Mouse (Mus musculus): ENCODE results near the gene Actl7b.
A peak's percentile ranks its signal among the peaks of the same experiment; 100 is the strongest.

The Actl7b gene

GRCm38 (mm10) chr4:56741041-56741493 lies at the start of gene Actl7b:
Gene Actl7b (minus strand): TSS chr4:56741443.
- no peak for DNase-seq

GRCm38 (mm10) chr4:56771065-56771464 lies 29.8 kb upstream of the Actl7b start:
- no peak for DNase-seq

GRCm38 (mm10) chr4:56768913-56769312 lies 27.7 kb upstream of the Actl7b start:
- DNase-seq: no peak

- DNase-seq: no peak
These were observed 26.6 kb upstream of the Actl7b start for GRCm38 (mm10) chr4:56767861-56768284.

GRCm38 (mm10) chr4:56757693-56758092 lies 16.4 kb upstream of the Actl7b start:
- no peak for DNase-seq

- no peak for DNase-seq
These were observed 15.8 kb upstream of the Actl7b start for GRCm38 (mm10) chr4:56756966-56757600.

- DNase-seq: no peak
These were observed 14.8 kb upstream of the Actl7b start for GRCm38 (mm10) chr4:56756021-56756420.

- DNase-seq: no peak
These were observed 6.2 kb upstream of the Actl7b start for GRCm38 (mm10) chr4:56747456-56747855.

- no peak for DNase-seq
These were observed 5.1 kb upstream of the Actl7b start for GRCm38 (mm10) chr4:56746345-56746744.

- DNase-seq: no peak
These were observed 2.3 kb upstream of the Actl7b start, which contains the start of gene Actl7a for GRCm38 (mm10) chr4:56743363-56744195. Gene Actl7a (plus strand): TSS chr4:56743413.

GRCm38 (mm10) chr4:56742698-56743097 lies 1.5 kb upstream of the Actl7b start:
- DNase-seq: no peak

GRCm38 (mm10) chr4:56740611-56741010 lies 632 bp downstream of the Actl7b start:
- DNase-seq: no peak

- DNase-seq: no peak
These were observed 1.2 kb downstream of the Actl7b start, which contains the start of gene Gm26657 for GRCm38 (mm10) chr4:56740020-56740485. Gene Gm26657 (plus strand): TSS chr4:56740070.

- DNase-seq: peak in 1 of 2 experiments; percentile 45
These were observed 15.4 kb downstream of the Actl7b start for GRCm38 (mm10) chr4:56725839-56726238.

- DNase-seq: no peak
These were observed 18.0 kb downstream of the Actl7b start for GRCm38 (mm10) chr4:56723237-56723636.

- DNase-seq: no peak
These were observed 18.9 kb downstream of the Actl7b start for GRCm38 (mm10) chr4:56722346-56722745.

- peak; percentile 44 to 71 for DNase-seq
These were observed 19.8 kb downstream of the Actl7b start for GRCm38 (mm10) chr4:56721469-56721868.

- no peak for DNase-seq
These were observed 20.8 kb downstream of the Actl7b start for GRCm38 (mm10) chr4:56720403-56720802.

GRCm38 (mm10) chr4:56719456-56719855 lies 21.8 kb downstream of the Actl7b start:
- DNase-seq: no peak

GRCm38 (mm10) chr4:56718573-56719442 lies 22.4 kb downstream of the Actl7b start:
- no peak for DNase-seq

- DNase-seq: no peak
These were observed 23.3 kb downstream of the Actl7b start for GRCm38 (mm10) chr4:56717932-56718331.

- DNase-seq: no peak
These were observed 24.4 kb downstream of the Actl7b start for GRCm38 (mm10) chr4:56716801-56717200.

GRCm38 (mm10) chr4:56713155-56713554 lies 28.1 kb downstream of the Actl7b start:
- DNase-seq: no peak
